Comparison of ENCODE assay signal across 9 mouse cellular contexts in genomic region chr1:87186261-87187036, GRCm38 (mm10). TPM values are rescaled to one million over a fixed set of nuclear protein-coding genes. Genes with fewer than 3 reads are reported as not detected.
DNase-seq lines count a peak whose midpoint lies in the region; ATAC-seq and TF ChIP-seq lines count a peak whose summit lies in the region.
"Had no signal": no experiment of that assay in that cellular context is flagged by ENCODE, and none has a peak within 500 bp of the region (broad histone marks: within the 10 kb centered on the region; RNA-seq: fewer than 3 reads in every experiment).

No protein-coding gene starts in this region.

- no peaks in the 10 kb centered on the region for H3K36me3 ChIP-seq in C2C12 (ENCODE audit: control insufficient read depth, insufficient read depth)
- H3K36me3 ChIP-seq in limb, embryonic 15.5 days: no peaks in the 10 kb centered on the region
- H3K36me3 ChIP-seq in stomach, embryonic 14.5 days (ENCODE audit: control insufficient read depth, insufficient read depth, low read length): no peaks in the 10 kb centered on the region

- 2% methylated on average over 53 of the region's 54 CpGs for WGBS in limb, embryonic 15.5 days
- 3% methylated on average over 53 of the region's 54 CpGs for WGBS in stomach, embryonic 14.5 days

- peak overlapping the region; percentile 33 for H3K9ac ChIP-seq in limb, embryonic 15.5 days
- peak overlapping the region; percentile 33; the same call in 1 of the 2 replicates for H3K9ac ChIP-seq in stomach, embryonic 14.5 days (replicated peaks; ENCODE audit: low read depth, low read length)

- no peaks in the 10 kb centered on the region for H3K79me2 ChIP-seq in C2C12 (ENCODE audit: control insufficient read depth, insufficient read depth)

- H3K27me3 ChIP-seq in C2C12 (ENCODE audit: control insufficient read depth, insufficient read depth, insufficient read length): no peaks in the 10 kb centered on the region
- H3K27me3 ChIP-seq in limb, embryonic 15.5 days: peaks cover 71% of the 10 kb centered on the region
- H3K27me3 ChIP-seq in stomach, embryonic 14.5 days (ENCODE audit: control insufficient read depth, insufficient read depth, low read length): peaks cover 20% of the 10 kb centered on the region

- peak overlapping the region; percentile 77 for H3ac ChIP-seq in C2C12 (ENCODE audit: control insufficient read depth, insufficient read length, low read depth)

- ATAC-seq in frontal cortex, adult (ENCODE audit: low TSS enrichment): peak; percentile 39; the same call in 1 of the 2 replicates
- peak; percentile 30; the same call in 1 of the 2 replicates for ATAC-seq in limb, embryonic 15.5 days (ENCODE audit: insufficient number of reproducible peaks, low FRiP score, low TSS enrichment, low read depth)
- ATAC-seq in stomach, embryonic 14.5 days (ENCODE audit: insufficient number of reproducible peaks, insufficient read depth, low FRiP score, low read depth): peak; percentile 44; the same call in 1 of the 2 replicates

- no peak for TF ChIP-seq POLR2A in embryonic fibroblast, embryonic 13.5 days (IDR thresholded peaks at IDR 0.05; ENCODE audit: low read depth, low read length)

- H3K4me1 ChIP-seq in embryonic fibroblast, embryonic 13.5 days (ENCODE audit: control insufficient read depth, insufficient read depth, low read length): peaks cover 1% of the 10 kb centered on the region
- H3K4me1 ChIP-seq in limb, embryonic 15.5 days: peaks cover 25% of the 10 kb centered on the region
- H3K4me1 ChIP-seq in stomach, embryonic 14.5 days (ENCODE audit: control insufficient read depth, insufficient read depth, low read length): no peaks in the 10 kb centered on the region

- H3K9me3 ChIP-seq in limb, embryonic 15.5 days: no peaks in the 10 kb centered on the region
- H3K9me3 ChIP-seq in stomach, embryonic 14.5 days (ENCODE audit: control insufficient read depth, low read depth, low read length): no peaks in the 10 kb centered on the region

- TF ChIP-seq CTCF in C2C12 (IDR thresholded peaks at IDR 0.05; ENCODE audit: control insufficient read depth, insufficient read depth, insufficient read length): no peak
- TF ChIP-seq CTCF in embryonic fibroblast, embryonic 13.5 days (IDR thresholded peaks at IDR 0.05; ENCODE audit: borderline replicate concordance, insufficient read depth, low read length): no peak

- no peaks in the 10 kb centered on the region for H3K79me3 ChIP-seq in C2C12 (ENCODE audit: low read depth)

- no peak overlapping the region for H3K4me3 ChIP-seq in C2C12 (ENCODE audit: insufficient read depth, poor library complexity, severe bottlenecking)
- peak overlapping the region; percentile 56 for H3K4me3 ChIP-seq in embryonic fibroblast, embryonic 13.5 days (ENCODE audit: insufficient read depth, low read length)
- H3K4me3 ChIP-seq in limb, embryonic 15.5 days: peak overlapping the region; percentile 54
- H3K4me3 ChIP-seq in stomach, embryonic 14.5 days (ENCODE audit: low read depth, low read length): peak overlapping the region; percentile 53

- no peak overlapping the region for H3K27ac ChIP-seq in embryonic fibroblast, embryonic 13.5 days (ENCODE audit: insufficient read depth, low read length)
- no peak overlapping the region for H3K27ac ChIP-seq in limb, embryonic 15.5 days
- H3K27ac ChIP-seq in stomach, embryonic 14.5 days (ENCODE audit: low read length): no peak overlapping the region

- peak overlapping the region; percentile 94 for H3K4me2 ChIP-seq in limb, embryonic 15.5 days
- H3K4me2 ChIP-seq in stomach, embryonic 14.5 days (replicated peaks; ENCODE audit: low read depth, low read length): peak overlapping the region; percentile 91

- DNase-seq in frontal cortex, postnatal 36 days (ENCODE audit: low spot score in 2 of 2): no peak
- no peak for DNase-seq in adrenal gland, postnatal 10 days
- DNase-seq in right cerebral cortex, adult 2 months (ENCODE audit: low spot score in 2 of 2): no peak

TF ChIP-seq in C2C12, 6 proteins besides CTCF, POLR2A, EP300 and RAD21:
- no peak for TF ChIP-seq CEBPB (IDR thresholded peaks at IDR 0.05; ENCODE audit: low read depth)
- no peak for TF ChIP-seq MYOG (IDR thresholded peaks at IDR 0.05; ENCODE audit: control insufficient read depth, extremely low read depth, insufficient read length)
- TF ChIP-seq USF1 (IDR thresholded peaks at IDR 0.05; ENCODE audit: low read depth): no peak
- no peak for TF ChIP-seq FOSL1 (IDR thresholded peaks at IDR 0.05; ENCODE audit: insufficient read depth, low read length, poor library complexity, severe bottlenecking)
- TF ChIP-seq MAX (IDR thresholded peaks at IDR 0.05): no peak
- no peak for TF ChIP-seq MYOD1 (IDR thresholded peaks at IDR 0.05; ENCODE audit: control insufficient read depth, insufficient read length, low read depth)

RNA-seq across cellular contexts. Expression of gene Prss56, which starts 3.3 kb away (rescaled TPM):
- polyA plus RNA-seq in C2C12 (2012; fragmentation: generic; extraction: Trizol): 0.07 TPM
- not detected in 2 replicates for polyA plus RNA-seq in embryonic fibroblast, embryonic 13.5 days (2011; ENCODE audit: insufficient read length, low read depth, missing spikeins)
- 0.12 and 0.19 TPM in 2 replicates for polyA plus RNA-seq in limb, embryonic 15.5 days (2015; fragmentation: Nextera tagmentation; extraction: Ambion mirVana)
- polyA plus RNA-seq in stomach, embryonic 14.5 days (2014; fragmentation: Nextera tagmentation; extraction: Ambion mirVana): 0.14 TPM in 1 of 2 replicates, not detected in the other
- not detected for total RNA-seq in adrenal gland, postnatal 10 days (2021)

RNA-seq across cellular contexts. Expression of gene Chrnd, which starts 4.0 kb away (rescaled TPM):
- 7.4 TPM for polyA plus RNA-seq in C2C12 (2012; fragmentation: generic; extraction: Trizol)
- polyA plus RNA-seq in embryonic fibroblast, embryonic 13.5 days (2011; ENCODE audit: insufficient read length, low read depth, missing spikeins): not detected in 2 replicates
- polyA plus RNA-seq in limb, embryonic 15.5 days (2015; fragmentation: Nextera tagmentation; extraction: Ambion mirVana): 5.0 and 14.4 TPM in 2 replicates
- polyA plus RNA-seq in stomach, embryonic 14.5 days (2014; fragmentation: Nextera tagmentation; extraction: Ambion mirVana): not detected in 2 replicates
- under 1 TPM; 0.27 to 0.97 TPM for total RNA-seq in adrenal gland, postnatal 10 days (2021)
- total RNA-seq: left cerebral cortex, postnatal 36 days had no signal

RNA-seq across cellular contexts. Expression of gene Chrng, which starts 18.0 kb away (rescaled TPM):
- polyA plus RNA-seq in C2C12 (2012; fragmentation: generic; extraction: Trizol): 3.5 TPM
- not detected in 2 replicates for polyA plus RNA-seq in embryonic fibroblast, embryonic 13.5 days (2011; ENCODE audit: insufficient read length, low read depth, missing spikeins)
- 14.3 and 38.1 TPM in 2 replicates for polyA plus RNA-seq in limb, embryonic 15.5 days (2015; fragmentation: Nextera tagmentation; extraction: Ambion mirVana)
- polyA plus RNA-seq in stomach, embryonic 14.5 days (2014; fragmentation: Nextera tagmentation; extraction: Ambion mirVana): not detected in 2 replicates
- under 1 TPM in 1 of 2 experiments, not detected in 1; 0.30 TPM for total RNA-seq in adrenal gland, postnatal 10 days (2021)
- total RNA-seq: left cerebral cortex, postnatal 36 days had no signal

RNA-seq across cellular contexts. Expression of gene Eif4e2, which starts 27.3 kb away (rescaled TPM):
- 159 TPM for polyA plus RNA-seq in C2C12 (2012; fragmentation: generic; extraction: Trizol)
- polyA plus RNA-seq in embryonic fibroblast, embryonic 13.5 days (2011; ENCODE audit: insufficient read length, low read depth, missing spikeins): 172 and 190 TPM in 2 replicates
- polyA plus RNA-seq in limb, embryonic 15.5 days (2015; fragmentation: Nextera tagmentation; extraction: Ambion mirVana): 176 and 179 TPM in 2 replicates
- 138 and 146 TPM in 2 replicates for polyA plus RNA-seq in stomach, embryonic 14.5 days (2014; fragmentation: Nextera tagmentation; extraction: Ambion mirVana)
- total RNA-seq in adrenal gland, postnatal 10 days (2021): 10 to 100 TPM; 90.6 to 91.7 TPM

RNA-seq across cellular contexts. Expression of gene Ecel1, which starts 30.1 kb away (rescaled TPM):
- 0.07 TPM for polyA plus RNA-seq in C2C12 (2012; fragmentation: generic; extraction: Trizol)
- not detected in 2 replicates for polyA plus RNA-seq in embryonic fibroblast, embryonic 13.5 days (2011; ENCODE audit: insufficient read length, low read depth, missing spikeins)
- 0.55 and 1.8 TPM in 2 replicates for polyA plus RNA-seq in limb, embryonic 15.5 days (2015; fragmentation: Nextera tagmentation; extraction: Ambion mirVana)
- 7.5 and 8.4 TPM in 2 replicates for polyA plus RNA-seq in stomach, embryonic 14.5 days (2014; fragmentation: Nextera tagmentation; extraction: Ambion mirVana)
- 10 to 100 TPM in 1 of 2 experiments, 1 to 10 TPM in 1; 2.4 to 10.1 TPM for total RNA-seq in adrenal gland, postnatal 10 days (2021)
